Mouse (Mus musculus): ENCODE measurements around the gene Prr29. TPM values are rescaled to one million over a fixed set of nuclear protein-coding genes. Genes with fewer than 3 reads are reported as not detected.

Gene Prr29
- total RNA-seq, 1 experiment, result not detected

GRCm38 (mm10) chr11:106425201-106425600 lies 59.9 kb downstream of the Prr29 start:
- in situ Hi-C loops (cut with MboI; ENCODE audit: low sequenced_read_pairs in 2 of 2, unreplicated experiment in 2 of 2), result loop anchor here in 1 of 2 experiments (10.0 kb wide), 1 partner anchor 200 kb away; no protein-coding TSS in a partner anchor

GRCm38 (mm10) chr11:106426447-106426846 lies 61.2 kb downstream of the Prr29 start:
- Histone ChIP-seq H3K27ac (ENCODE audit: insufficient read depth, low read depth, low read length, poor library complexity, severe bottlenecking) (no peak overlapping the region), H3K36me3 (ENCODE audit: control insufficient read depth, insufficient read depth, low read length, poor library complexity, severe bottlenecking) (peaks cover 2% of the 10 kb centered on the region; the same call in 1 of the 2 replicates), H3K4me1 (ENCODE audit: control insufficient read depth in 2 of 2, insufficient read depth in 2 of 2, low read length in 2 of 2, poor library complexity in 1 of 2) (no peaks in the 10 kb centered on the region), H3K4me3 (ENCODE audit: insufficient read depth in 1 of 2, low read depth in 1 of 2, low read length in 2 of 2, poor library complexity in 1 of 2, severe bottlenecking in 1 of 2) (no peak overlapping the region), H3K9ac (ENCODE audit: insufficient read depth, low read depth, low read length, poor library complexity, severe bottlenecking) (no peak overlapping the region), H3K9me3 (ENCODE audit: control insufficient read depth, insufficient read depth, low read depth, low read length) (no peaks in the 10 kb centered on the region)
- in situ Hi-C loops (cut with MboI; ENCODE audit: low sequenced_read_pairs in 2 of 2, unreplicated experiment in 2 of 2), result loop anchor here in 1 of 2 experiments (10.0 kb wide), 1 partner anchor 198 kb away; no protein-coding TSS in a partner anchor
- no peak for TF ChIP-seq ZNF384 (IDR thresholded peaks at IDR 0.05; ENCODE audit: low read depth, low read length)
- TF ChIP-seq MAFK (IDR thresholded peaks at IDR 0.05; ENCODE audit: insufficient read depth, low read depth, low read length), result no peak
- TF ChIP-seq CHD2 (IDR thresholded peaks at IDR 0.05; ENCODE audit: low read depth, low read length), result no peak
- TF ChIP-seq ZC3H11A (IDR thresholded peaks at IDR 0.05; ENCODE audit: borderline replicate concordance, low read depth, low read length), result no peak
- TF ChIP-seq HCFC1 (IDR thresholded peaks at IDR 0.05; ENCODE audit: borderline replicate concordance, insufficient read depth, low read length), result no peak
- no peak for DNase-seq (ENCODE audit: low read depth, low spot score)

More at GRCm38 (mm10) chr11:106425201-106425600, 59.9 kb downstream of the Prr29 start:
- no peaks in the 10 kb centered on the region for H3K9me3 ChIP-seq (ENCODE audit: control insufficient read depth, insufficient read depth, low read depth, low read length)
- no peak overlapping the region for H3K9ac ChIP-seq (ENCODE audit: insufficient read depth, low read depth, low read length, poor library complexity, severe bottlenecking)
- no peak for DNase-seq (ENCODE audit: low read depth, low spot score)
- no peak overlapping the region for H3K4me3 ChIP-seq (ENCODE audit: insufficient read depth in 1 of 2, low read depth in 1 of 2, low read length in 2 of 2, poor library complexity in 1 of 2, severe bottlenecking in 1 of 2)
- H3K36me3 ChIP-seq (ENCODE audit: control insufficient read depth, insufficient read depth, low read length, poor library complexity, severe bottlenecking), result peaks cover 2% of the 10 kb centered on the region; the same call in 1 of the 2 replicates
- H3K4me1 ChIP-seq (ENCODE audit: control insufficient read depth in 2 of 2, insufficient read depth in 2 of 2, low read length in 2 of 2, poor library complexity in 1 of 2), result no peaks in the 10 kb centered on the region
- TF ChIP-seq CHD2 (IDR thresholded peaks at IDR 0.05; ENCODE audit: low read depth, low read length), result no peak
- no peak for TF ChIP-seq ZNF384 (IDR thresholded peaks at IDR 0.05; ENCODE audit: low read depth, low read length)
- TF ChIP-seq ZC3H11A (IDR thresholded peaks at IDR 0.05; ENCODE audit: borderline replicate concordance, low read depth, low read length), result no peak
- TF ChIP-seq MAFK (IDR thresholded peaks at IDR 0.05; ENCODE audit: insufficient read depth, low read depth, low read length), result no peak
- no peak for TF ChIP-seq HCFC1 (IDR thresholded peaks at IDR 0.05; ENCODE audit: borderline replicate concordance, insufficient read depth, low read length)
- H3K27ac ChIP-seq (ENCODE audit: insufficient read depth, low read depth, low read length, poor library complexity, severe bottlenecking), result no peak overlapping the region

Other genes starting within 250 kb of the Prr29 start
- not detected in 2 replicates for gene Gm10840, start 204.6 kb upstream of the Prr29 start, total RNA-seq (2012; rRNA removed)
- gene Limd2, start 204.6 kb upstream of the Prr29 start, total RNA-seq (2012; rRNA removed), result 20.3 and 30.9 TPM in 2 replicates
- 14.5 and 24.0 TPM in 2 replicates for gene Strada, start 163.3 kb upstream of the Prr29 start, total RNA-seq (2012; rRNA removed)
- gene Ccdc47, start 149.1 kb upstream of the Prr29 start, total RNA-seq (2012; rRNA removed), result 82.3 and 91.2 TPM in 2 replicates
- 48.2 and 64.3 TPM in 2 replicates for gene Ddx42, start 148.5 kb upstream of the Prr29 start, total RNA-seq (2012; rRNA removed)
- gene Ftsj3, start 109.4 kb upstream of the Prr29 start, total RNA-seq (2012; rRNA removed), result 304 and 403 TPM in 2 replicates
- gene Psmc5, start 109.3 kb upstream of the Prr29 start, total RNA-seq (2012; rRNA removed), result 161 and 263 TPM in 2 replicates
- gene Smarcd2, start 92.5 kb upstream of the Prr29 start, total RNA-seq (2012; rRNA removed), result 45.0 and 47.7 TPM in 2 replicates
- 1.0 and 1.3 TPM in 2 replicates for gene Tcam1, start 88.8 kb upstream of the Prr29 start, total RNA-seq (2012; rRNA removed)
- not detected in 2 replicates for gene Gh, start 63.6 kb upstream of the Prr29 start, total RNA-seq (2012; rRNA removed)
- 3.6 and 4.2 TPM in 2 replicates for gene Cd79b, start 50.7 kb upstream of the Prr29 start, total RNA-seq (2012; rRNA removed)
- gene Scn4a, start 12.2 kb upstream of the Prr29 start, total RNA-seq (2012; rRNA removed), result 0.13 and 0.16 TPM in 2 replicates
- 0.37 and 0.89 TPM in 2 replicates for gene Icam2, start 22.6 kb downstream of the Prr29 start, total RNA-seq (2012; rRNA removed)
- 7.4 and 10.4 TPM in 2 replicates for gene Ern1, start 122.4 kb downstream of the Prr29 start, total RNA-seq (2012; rRNA removed)
- gene Tex2, start 248.0 kb downstream of the Prr29 start, total RNA-seq (2012; rRNA removed), result 33.6 and 34.4 TPM in 2 replicates